Mouse (Mus musculus) limb, embryonic 14.5 days (tissue): Measurements from ENCODE around the gene Zbtb7a. TPM values are rescaled to one million over a fixed set of nuclear protein-coding genes. Genes with fewer than 3 reads are reported as not detected.
A peak's percentile ranks its signal among the peaks of the same experiment; 100 is the strongest.

Source experiments
- ATAC-seq: fragments of 200-750 bp; cut with Nextera tagmentation; 2 replicates; pipeline ENCODE4 v1.8.0; 2017; ENCODE audit warnings: low read depth, moderate number of reproducible peaks, moderate TSS enrichment; ENCODE audit not compliant: low FRiP score
- DNase-seq: peaks from one replicate; pipeline ENCODE4 v3.0.0-alpha.2; 2015; ENCODE audit warnings: low spot score
- H3K27ac ChIP-seq: fragments of 300-500 bp; sonication (generic); replicated peaks from 2 replicates; pipeline ENCODE4 v1.5.1; 2014; ENCODE audit warnings: low read depth, mild to moderate bottlenecking, low read length, moderate library complexity, mixed read lengths
- H3K27me3 ChIP-seq: fragments of 300-500 bp; sonication (generic); 2 replicates; pipeline ENCODE4 v1.6.1; 2014; ENCODE audit warnings: low read length, mixed read lengths; ENCODE audit not compliant: control insufficient read depth, insufficient read depth
- H3K36me3 ChIP-seq: fragments of 300-500 bp; sonication (generic); 2 replicates; pipeline ENCODE4 v1.6.1; 2014; ENCODE audit warnings: mild to moderate bottlenecking, low read length, moderate library complexity, mixed read lengths; ENCODE audit not compliant: control insufficient read depth, insufficient read depth
- H3K4me1 ChIP-seq: fragments of 300-500 bp; sonication (generic); 2 replicates; pipeline ENCODE4 v1.6.1; 2014; ENCODE audit warnings: antibody characterized with exemption, low read length, mixed read lengths; ENCODE audit not compliant: control insufficient read depth, insufficient read depth
- H3K4me2 ChIP-seq: fragments of 300-500 bp; sonication (generic); replicated peaks from 2 replicates; pipeline ENCODE4 v1.6.1; 2014; ENCODE audit warnings: low read depth, mild to moderate bottlenecking, low read length, moderate library complexity; ENCODE audit not compliant: severe bottlenecking
- H3K4me3 ChIP-seq: fragments of 300-500 bp; sonication (generic); replicated peaks from 2 replicates; pipeline ENCODE4 v1.5.1; 2014; ENCODE audit warnings: low read length
- H3K9ac ChIP-seq: fragments of 300-500 bp; sonication (generic); 2 replicates; pipeline ENCODE4 v1.6.1; 2014; ENCODE audit warnings: mild to moderate bottlenecking, low read depth, low read length, moderate library complexity; ENCODE audit not compliant: severe bottlenecking
- H3K9me3 ChIP-seq: fragments of 300-500 bp; sonication (generic); 2 replicates; pipeline ENCODE4 v1.6.1; 2016; ENCODE audit warnings: low read length; ENCODE audit not compliant: control insufficient read depth
- POLR2A ChIP-seq: fragments of 200-500 bp; IDR thresholded peaks from 2 replicates; pipeline ENCODE4 v1.8.0; 2012; ENCODE audit warnings: inconsistent platforms, mild to moderate bottlenecking, moderate library complexity, borderline replicate concordance; ENCODE audit not compliant: insufficient read depth, insufficient read length; ENCODE audit errors: extremely low read depth
- WGBS: fragments of 180-500 bp; shearing (Covaris S2); extraction: QIAGEN DNeasy Blood & Tissue Kit; methylation state at CpG from one replicate; pipeline ENCODE4 v1.1.7; 2014; 5-methylcytosine and 5-hydroxymethylcytosine counted together
- polyA plus RNA-seq, 2 experiments: library from polyadenylated mRNA; depleted of rRNA in 1 of 2; stranded (reverse) in 1 of 2; unstranded in 1 of 2; fragments of >200 nt; fragmentation: Nextera tagmentation in 1 of 2; extraction: Ambion mirVana in 1 of 2; gene quantifications; 2 replicates each; pipeline versions ENCODE4 v1.2.1 to v1.2.3; 2012 to 2014

The Zbtb7a gene
- polyA plus RNA-seq, 2 experiments, result 17.7 to 35.9 TPM

GRCm38 (mm10) chr10:81193991-81194774 is 59.2 kb downstream of the Zbtb7a start:
- Histone ChIP-seq H3K4me3 (0 out of 2 replicates have a peak overlapping the region, but pooled peaks have one; percentile 1), H3K9ac (peak overlapping the region; percentile 40), H3K27me3 (peaks cover 24% of the 10 kb centered on the region), H3K36me3 (peaks cover 17% of the 10 kb centered on the region), H3K9me3 (no peaks in the 10 kb centered on the region), H3K27ac (no peak overlapping the region), H3K4me2 (peak overlapping the region; percentile 5; the same call in 1 of the 2 replicates), H3K4me1 (peaks cover 22% of the 10 kb centered on the region)
- 12% methylated on average over 37 of the region's 37 CpGs for WGBS
- TF ChIP-seq POLR2A, result no peak
- DNase-seq, result peak; percentile 56
- ATAC-seq, result 0 out of 2 replicates have a peak, but pooled peaks have one; percentile 10

GRCm38 (mm10) chr10:81195300-81195699 is 60.3 kb downstream of the Zbtb7a start:
- 65% methylated on average over 4 of the region's 4 CpGs for WGBS
- Histone ChIP-seq H3K4me1 (peaks cover 22% of the 10 kb centered on the region), H3K4me2 (no peak overlapping the region), H3K9me3 (no peaks in the 10 kb centered on the region), H3K9ac (no peak overlapping the region), H3K27me3 (peaks cover 24% of the 10 kb centered on the region), H3K36me3 (peaks cover 10% of the 10 kb centered on the region), H3K27ac (no peak overlapping the region), H3K4me3 (peak overlapping the region; percentile 4; the same call in 1 of the 2 replicates)
- TF ChIP-seq POLR2A, result no peak
- no peak for ATAC-seq
- DNase-seq, result no peak

DNA sequence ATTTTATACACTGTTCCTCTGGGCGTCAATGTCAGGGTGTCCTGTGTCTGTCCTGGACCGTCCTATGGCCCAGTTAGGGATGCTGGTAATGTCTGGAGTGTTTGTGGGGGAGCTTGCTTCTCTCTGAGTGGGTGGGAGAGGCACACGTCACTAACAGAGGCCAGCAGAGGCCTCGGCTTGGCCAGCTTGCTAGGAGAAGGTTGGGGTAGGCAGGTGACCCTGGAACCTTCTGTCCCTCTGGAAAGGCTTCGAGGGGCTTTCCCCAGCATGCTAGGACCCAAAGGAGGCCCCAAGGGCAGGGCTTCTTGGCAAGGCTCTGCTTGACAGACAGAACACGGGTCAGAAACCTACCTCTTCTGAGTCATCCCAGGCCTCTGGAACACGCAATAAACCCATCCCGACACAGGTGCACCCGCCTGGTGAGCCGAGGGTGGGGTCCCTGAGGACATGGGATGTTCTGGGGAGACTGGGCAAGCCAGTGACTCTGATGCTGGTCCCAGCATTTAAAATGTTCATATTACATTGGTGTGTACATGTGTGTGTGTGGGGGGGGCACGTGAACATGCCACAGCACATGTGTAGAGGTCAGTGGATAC is 61.5 kb downstream of the Zbtb7a start:
- ATAC-seq (no peak), DNase-seq (no peak)
- no peak for TF ChIP-seq POLR2A
- no peaks in the 10 kb centered on the region for H3K9me3 ChIP-seq
- no peaks in the 10 kb centered on the region for H3K36me3 ChIP-seq
- H3K4me3 ChIP-seq, result no peak overlapping the region
- H3K9ac ChIP-seq, result no peak overlapping the region
- peaks cover 22% of the 10 kb centered on the region for H3K4me1 ChIP-seq
- no peak overlapping the region for H3K27ac ChIP-seq
- H3K27me3 ChIP-seq, result peaks cover 24% of the 10 kb centered on the region
- no peak overlapping the region for H3K4me2 ChIP-seq
- WGBS, result 66% methylated on average over 11 of the region's 11 CpGs

- Histone ChIP-seq H3K4me1 (peaks cover 17% of the 10 kb centered on the region), H3K27me3 (peaks cover 24% of the 10 kb centered on the region), H3K4me3 (no peak overlapping the region), H3K4me2 (no peak overlapping the region), H3K9ac (no peak overlapping the region), H3K27ac (no peak overlapping the region), H3K9me3 (no peaks in the 10 kb centered on the region), H3K36me3 (no peaks in the 10 kb centered on the region)
- no peak for TF ChIP-seq POLR2A
- ATAC-seq (no peak), DNase-seq (no peak)
- 52% methylated on average over 6 of the region's 6 CpGs for WGBS
These were observed 62.3 kb downstream of the Zbtb7a start for GRCm38 (mm10) chr10:81197305-81197704.

DNA sequence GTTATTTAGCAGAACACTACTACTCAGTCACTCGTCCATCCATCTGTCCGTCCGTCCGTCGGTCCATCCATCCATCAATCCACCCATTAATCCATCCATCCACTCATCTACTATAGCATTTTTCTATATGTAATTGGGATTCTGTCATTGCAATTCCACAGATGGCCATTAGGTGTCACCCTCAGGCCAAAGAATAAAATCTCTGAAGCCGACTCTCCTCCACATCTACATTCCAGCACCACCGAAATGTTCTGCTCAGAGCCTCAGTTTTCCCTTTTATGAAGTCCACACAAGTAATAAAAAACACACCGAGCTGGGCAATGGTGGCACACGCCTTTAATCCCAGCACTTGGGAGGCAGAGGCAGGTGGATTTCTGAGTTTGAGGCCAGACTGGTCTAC is 63.2 kb downstream of the Zbtb7a start:
- H3K4me1 ChIP-seq, result peaks cover 11% of the 10 kb centered on the region
- no peak for ATAC-seq
- H3K27ac ChIP-seq, result no peak overlapping the region
- TF ChIP-seq POLR2A, result no peak
- H3K9ac ChIP-seq, result no peak overlapping the region
- no peak overlapping the region for H3K4me2 ChIP-seq
- peak; percentile 78 for DNase-seq
- no peaks in the 10 kb centered on the region for H3K9me3 ChIP-seq
- H3K36me3 ChIP-seq, result no peaks in the 10 kb centered on the region
- 2% methylated on average over 9 of the region's 9 CpGs for WGBS
- H3K4me3 ChIP-seq, result no peak overlapping the region
- H3K27me3 ChIP-seq, result peaks cover 24% of the 10 kb centered on the region
